ENCODE assay signal across 9 mouse cellular contexts in genomic region chr5:30391473-30391872, GRCm38 (mm10).
A peak's percentile ranks its signal among the peaks of the same experiment; 100 is the strongest.
DNase-seq lines count a peak whose midpoint lies in the region; ATAC-seq and TF ChIP-seq lines count a peak whose summit lies in the region.
"Had no signal": no experiment of that assay in that cellular context is flagged by ENCODE, and none has a peak within 500 bp of the region (broad histone marks: within the 10 kb centered on the region; RNA-seq: fewer than 3 reads in every experiment).

No protein-coding gene starts in this region.

- WGBS in heart, embryonic 16.5 days: 23% methylated on average over 7 of the region's 7 CpGs

- H3K4me1 ChIP-seq in ES-E14 (ENCODE audit: control insufficient read depth in 2 of 2, insufficient read depth in 2 of 2, low read length in 2 of 2, poor library complexity in 1 of 2): no peaks in the 10 kb centered on the region
- H3K4me1 ChIP-seq in heart, embryonic 16.5 days (ENCODE audit: control insufficient read depth, insufficient read depth, low read length): no peaks in the 10 kb centered on the region

- H3K36me3 ChIP-seq in ES-E14 (ENCODE audit: control insufficient read depth, insufficient read depth, low read length, poor library complexity, severe bottlenecking): no peaks in the 10 kb centered on the region
- H3K36me3 ChIP-seq in heart, embryonic 16.5 days (ENCODE audit: control insufficient read depth, insufficient read depth): no peaks in the 10 kb centered on the region
- H3K36me3 ChIP-seq: limb, embryonic 12.5 days had no signal

- no peak overlapping the region for H3K4me3 ChIP-seq in ES-E14 (ENCODE audit: insufficient read depth in 1 of 2, low read depth in 1 of 2, low read length in 2 of 2, poor library complexity in 1 of 2, severe bottlenecking in 1 of 2)
- no peak overlapping the region for H3K4me3 ChIP-seq in heart, embryonic 16.5 days (ENCODE audit: low read length)
- H3K4me3 ChIP-seq: limb, embryonic 12.5 days had no signal

- no peak overlapping the region for H3K9ac ChIP-seq in ES-E14 (ENCODE audit: insufficient read depth, low read depth, low read length, poor library complexity, severe bottlenecking)
- H3K9ac ChIP-seq in heart, embryonic 16.5 days (ENCODE audit: low read length): no peak overlapping the region
- H3K9ac ChIP-seq: limb, embryonic 12.5 days had no signal

- no peak overlapping the region for H3K4me2 ChIP-seq in heart, embryonic 16.5 days (ENCODE audit: low read depth, low read length)
- H3K4me2 ChIP-seq: limb, embryonic 12.5 days had no signal

- H3K27ac ChIP-seq in ES-E14 (ENCODE audit: insufficient read depth, low read depth, low read length, poor library complexity, severe bottlenecking): no peak overlapping the region
- H3K27ac ChIP-seq in heart, embryonic 16.5 days (ENCODE audit: low read length): no peak overlapping the region
- H3K27ac ChIP-seq: limb, embryonic 12.5 days had no signal

- no peaks in the 10 kb centered on the region for H3K9me3 ChIP-seq in ES-E14 (ENCODE audit: control insufficient read depth, insufficient read depth, low read depth, low read length)
- H3K9me3 ChIP-seq in heart, embryonic 16.5 days (replicated peaks; ENCODE audit: control insufficient read depth, low read length): no peaks in the 10 kb centered on the region
- H3K9me3 ChIP-seq: limb, embryonic 12.5 days had no signal

- peak; percentile 58 for ATAC-seq in heart, embryonic 16.5 days (replicated peaks; ENCODE audit: extremely low read depth, insufficient read depth, low FRiP score)

- no peaks in the 10 kb centered on the region; the same call in 1 of the 2 replicates for H3K27me3 ChIP-seq in heart, embryonic 16.5 days (ENCODE audit: control insufficient read depth, insufficient read depth, low read length)
- H3K27me3 ChIP-seq: limb, embryonic 12.5 days had no signal

- in situ Hi-C loops in ES-E14 (cut with MboI; ENCODE audit: low sequenced_read_pairs in 2 of 2, unreplicated experiment in 2 of 2): no loop called here

- DNase-seq in ES-E14 (ENCODE audit: low read depth, low spot score): peak; percentile 66
- peak; percentile 53 for DNase-seq in adrenal gland, adult 8-10 months
- DNase-seq in embryo, embryonic 10 days (ENCODE audit: low spot score): peak; percentile 90
- peak; percentile 14 for DNase-seq in layer of hippocampus, adult 9-11 months
- DNase-seq in lung, postnatal 36 days: peak; percentile 65
- DNase-seq in right cerebral cortex, postnatal 14 days: peak; percentile 73
- peak; percentile 60 to 77 for DNase-seq in urinary bladder, postnatal 4 days (ENCODE audit: low spot score in 2 of 2)

TF ChIP-seq in ES-E14, 5 proteins besides CTCF, POLR2A, EP300 and RAD21:
- TF ChIP-seq MAFK (IDR thresholded peaks at IDR 0.05; ENCODE audit: insufficient read depth, low read depth, low read length): no peak
- TF ChIP-seq HCFC1 (IDR thresholded peaks at IDR 0.05; ENCODE audit: borderline replicate concordance, insufficient read depth, low read length): no peak
- peak; percentile 40; the same call in 1 of the 2 replicates for TF ChIP-seq ZC3H11A (IDR thresholded peaks at IDR 0.05; ENCODE audit: borderline replicate concordance, low read depth, low read length)

Comparison
In these comparisons a context has a peak if more than half of its experiments do, and no peak if none do; other contexts are left out.
1. DNase-seq: peak in every context shown above with its lines; median percentile 90 in embryo, embryonic 10 days; 73 in right cerebral cortex, postnatal 14 days; 68 in urinary bladder, postnatal 4 days; 66 in ES-E14; 65 in lung, postnatal 36 days; 53 in adrenal gland, adult 8-10 months; 14 in layer of hippocampus, adult 9-11 months.